Mouse (Mus musculus) forebrain, embryonic 10.5 days (tissue): ENCODE data around the gene Trpm2. TPM values are rescaled to one million over a fixed set of nuclear protein-coding genes. Genes with fewer than 3 reads are reported as not detected.
"Not testable (repeated sequence)": the region's sequence is repeated elsewhere in the genome, so short reads cannot be mapped to it uniquely, and the experiment has no call there.

Experiments
- DNase-seq: peaks from one replicate; pipeline ENCODE4 v3.0.0-alpha.2; 2017; ENCODE audit warnings: low spot score; ENCODE audit errors: extremely low spot score
- H3K27ac ChIP-seq: fragments of 300-500 bp; sonication (generic); 2 replicates; pipeline ENCODE4 v1.5.1; 2016; ENCODE audit warnings: mild to moderate bottlenecking
- H3K27me3 ChIP-seq: fragments of 300-500 bp; sonication (generic); 2 replicates; pipeline ENCODE4 v1.6.1; 2016; ENCODE audit warnings: mild to moderate bottlenecking; ENCODE audit not compliant: poor library complexity, severe bottlenecking
- H3K36me3 ChIP-seq: fragments of 300-500 bp; sonication (generic); replicated peaks from 2 replicates; pipeline ENCODE4 v1.6.1; 2016; ENCODE audit warnings: mild to moderate bottlenecking, moderate library complexity
- H3K4me1 ChIP-seq: fragments of 300-500 bp; sonication (generic); 2 replicates; pipeline ENCODE4 v1.6.1; 2016
- H3K4me3 ChIP-seq: fragments of 300-500 bp; sonication (generic); 2 replicates; pipeline ENCODE4 v1.5.1; 2016; ENCODE audit warnings: mild to moderate bottlenecking, moderate library complexity
- H3K9me3 ChIP-seq: fragments of 300-500 bp; sonication (generic); 2 replicates; pipeline ENCODE4 v1.6.1; 2016; ENCODE audit warnings: mild to moderate bottlenecking, moderate library complexity
- WGBS: fragments of 180-500 bp; shearing (Covaris S2); methylation state at CpG from one replicate; pipeline ENCODE4 v1.1.7; 2016; 5-methylcytosine and 5-hydroxymethylcytosine counted together
- polyA plus RNA-seq: library from polyadenylated mRNA; unstranded; fragments of >200 nt; fragmentation: Nextera tagmentation; extraction: Ambion mirVana; gene quantifications from 2 replicates; pipeline ENCODE4 v1.2.1, GENCODE M21; 2016

The Trpm2 gene
- polyA plus RNA-seq, result 0.53 and 0.57 TPM in 2 replicates

GRCm38 (mm10) chr10:77970481-77970880 is at the start of gene Trpm2:
Gene Trpm2, minus strand, starts transcription at chr10:77970563.
- no peaks in the 10 kb centered on the region for H3K36me3 ChIP-seq
- peaks cover 14% of the 10 kb centered on the region for H3K4me1 ChIP-seq
- peak within 1 kb of the TSS; percentile 51 for H3K4me3 ChIP-seq
- DNase-seq, result no peak
- peaks cover 39% of the 10 kb centered on the region for H3K27me3 ChIP-seq
- no peaks in the 10 kb centered on the region for H3K9me3 ChIP-seq
- H3K27ac ChIP-seq, result 0 out of 2 replicates have a peak within 1 kb of the TSS, but pooled peaks have one; percentile 25
- 86% methylated on average over 6 of the region's 6 CpGs for WGBS

GRCm38 (mm10) chr10:78019984-78020383 is 49.6 kb upstream of the Trpm2 start:
- not testable (repeated sequence) for H3K9me3 ChIP-seq, H3K4me3 ChIP-seq, DNase-seq, H3K27ac ChIP-seq, H3K36me3 ChIP-seq, H3K4me1 ChIP-seq, H3K27me3 ChIP-seq
- WGBS, result 93% methylated on average over 7 of the region's 11 CpGs

GRCm38 (mm10) chr10:78019291-78019690 is 48.9 kb upstream of the Trpm2 start:
- Histone ChIP-seq H3K4me3 (no peak overlapping the region), H3K27ac (no peak overlapping the region)
- DNase-seq, result no peak

GRCm38 (mm10) chr10:78018797-78019203 is 48.4 kb upstream of the Trpm2 start:
- DNase-seq, result peak; percentile 80
- no peaks in the 10 kb centered on the region for H3K36me3 ChIP-seq
- WGBS, result 26% methylated on average over 19 of the region's 19 CpGs
- peak overlapping the region; percentile 62; the same call in 1 of the 2 replicates for H3K27ac ChIP-seq
- peak overlapping the region; percentile 48 for H3K4me3 ChIP-seq
- no peaks in the 10 kb centered on the region for H3K27me3 ChIP-seq
- H3K9me3 ChIP-seq, result peaks cover 6% of the 10 kb centered on the region; the same call in 1 of the 2 replicates
- peaks cover 9% of the 10 kb centered on the region for H3K4me1 ChIP-seq

More at GRCm38 (mm10) chr10:78019291-78019690, 48.9 kb upstream of the Trpm2 start:
- no peaks in the 10 kb centered on the region for H3K36me3 ChIP-seq
- H3K9me3 ChIP-seq, result peaks cover 6% of the 10 kb centered on the region; the same call in 1 of the 2 replicates
- peaks cover 9% of the 10 kb centered on the region for H3K4me1 ChIP-seq
- 84% methylated on average over 4 of the region's 4 CpGs for WGBS
- no peaks in the 10 kb centered on the region for H3K27me3 ChIP-seq

- WGBS, result 55% methylated on average over 5 of the region's 5 CpGs
- no peaks in the 10 kb centered on the region for H3K27me3 ChIP-seq
- no peak overlapping the region for H3K4me3 ChIP-seq
- H3K4me1 ChIP-seq, result peaks cover 9% of the 10 kb centered on the region
- no peak overlapping the region for H3K27ac ChIP-seq
- no peaks in the 10 kb centered on the region for H3K36me3 ChIP-seq
- H3K9me3 ChIP-seq, result peaks cover 6% of the 10 kb centered on the region; the same call in 1 of the 2 replicates
- DNase-seq, result no peak
Measured at GRCm38 (mm10) chr10:78016366-78016765, 46.0 kb upstream of the Trpm2 start.

GRCm38 (mm10) chr10:78015489-78015888 is 45.1 kb upstream of the Trpm2 start:
- Histone ChIP-seq H3K36me3 (no peaks in the 10 kb centered on the region), H3K4me1 (peaks cover 10% of the 10 kb centered on the region), H3K27ac (no peak overlapping the region), H3K4me3 (no peak overlapping the region), H3K9me3 (peaks cover 6% of the 10 kb centered on the region; the same call in 1 of the 2 replicates), H3K27me3 (no peaks in the 10 kb centered on the region)
- DNase-seq, result no peak
- WGBS, result 98% methylated on average over 1 of the region's 1 CpGs

GRCm38 (mm10) chr10:78012661-78013495 is 42.5 kb upstream of the Trpm2 start:
- Histone ChIP-seq H3K9me3 (peaks cover 6% of the 10 kb centered on the region; the same call in 1 of the 2 replicates), H3K36me3 (peaks cover 5% of the 10 kb centered on the region; the same call in 1 of the 2 replicates), H3K27ac (no peak overlapping the region), H3K4me3 (no peak overlapping the region), H3K4me1 (peaks cover 25% of the 10 kb centered on the region), H3K27me3 (no peaks in the 10 kb centered on the region)
- DNase-seq, result no peak
- 94% methylated on average over 18 of the region's 18 CpGs for WGBS

GRCm38 (mm10) chr10:78011116-78011515 is 40.8 kb upstream of the Trpm2 start:
- not testable (repeated sequence) for H3K27me3 ChIP-seq, DNase-seq, H3K4me3 ChIP-seq, H3K27ac ChIP-seq, H3K9me3 ChIP-seq
- 92% methylated on average over 5 of the region's 5 CpGs for WGBS
- peaks cover 42% of the 10 kb centered on the region for H3K4me1 ChIP-seq
- H3K36me3 ChIP-seq, result peaks cover 16% of the 10 kb centered on the region

- H3K27ac ChIP-seq, result peak overlapping the region; percentile 99
- peak; percentile 42 for DNase-seq
- H3K9me3 ChIP-seq, result peaks cover 6% of the 10 kb centered on the region; the same call in 1 of the 2 replicates
- 21% methylated on average over 10 of the region's 10 CpGs for WGBS
- H3K4me1 ChIP-seq, result peaks cover 50% of the 10 kb centered on the region
- peak overlapping the region; percentile 84 for H3K4me3 ChIP-seq
- H3K27me3 ChIP-seq, result no peaks in the 10 kb centered on the region
- H3K36me3 ChIP-seq, result peaks cover 24% of the 10 kb centered on the region
Measured at GRCm38 (mm10) chr10:78010335-78010734, 40.0 kb upstream of the Trpm2 start.

- WGBS, result under 1% methylated on average over 9 of the region's 9 CpGs
Measured at GRCm38 (mm10) chr10:78009945-78010293, 39.6 kb upstream of the Trpm2 start, which contains the start of gene Pfkl. Gene Pfkl, minus strand, starts transcription at chr10:78010083.

GRCm38 (mm10) chr10:78009184-78009944 is 39.0 kb upstream of the Trpm2 start:
- peak; percentile 97 for DNase-seq
- peaks cover 60% of the 10 kb centered on the region for H3K4me1 ChIP-seq
- H3K27ac ChIP-seq, result peak overlapping the region; percentile 99
- no peaks in the 10 kb centered on the region for H3K27me3 ChIP-seq
- peaks cover 33% of the 10 kb centered on the region for H3K36me3 ChIP-seq
- H3K9me3 ChIP-seq, result 0 out of 2 replicates have a peak, but pooled peaks cover under 1% of the 10 kb centered on the region
- H3K4me3 ChIP-seq, result peak overlapping the region; percentile 84
- under 1% methylated on average over 59 of the region's 59 CpGs for WGBS

More at GRCm38 (mm10) chr10:78009945-78010293, 39.6 kb upstream of the Trpm2 start, which contains the start of gene Pfkl:
- peak within 1 kb of the TSS; percentile 84 for H3K4me3 ChIP-seq
- H3K27ac ChIP-seq, result peak within 1 kb of the TSS; percentile 99
- peaks cover 28% of the 10 kb centered on the region for H3K36me3 ChIP-seq
- H3K4me1 ChIP-seq, result peaks cover 54% of the 10 kb centered on the region
- no peak for DNase-seq
- H3K9me3 ChIP-seq, result peaks cover 6% of the 10 kb centered on the region; the same call in 1 of the 2 replicates
- no peaks in the 10 kb centered on the region for H3K27me3 ChIP-seq

GRCm38 (mm10) chr10:78008169-78008568 is 37.8 kb upstream of the Trpm2 start:
- no peak for DNase-seq
- Histone ChIP-seq H3K36me3 (peaks cover 44% of the 10 kb centered on the region), H3K27ac (peak overlapping the region; percentile 99), H3K9me3 (no peaks in the 10 kb centered on the region), H3K27me3 (no peaks in the 10 kb centered on the region), H3K4me1 (peaks cover 60% of the 10 kb centered on the region), H3K4me3 (peak overlapping the region; percentile 84)
- WGBS, result 76% methylated on average over 3 of the region's 3 CpGs
